Mouse (Mus musculus) midbrain, embryonic 12.5 days (tissue): ENCODE measurements around the gene Dnajc7. TPM values are rescaled to one million over a fixed set of nuclear protein-coding genes. Genes with fewer than 3 reads are reported as not detected.
"Not testable (repeated sequence)": the region's sequence is repeated elsewhere in the genome, so short reads cannot be mapped to it uniquely, and the experiment has no call there.

Source experiments
- ATAC-seq: fragments of 200-750 bp; cut with Nextera tagmentation; 2 replicates; pipeline ENCODE4 v1.8.0; 2017; ENCODE audit warnings: low read depth, moderate TSS enrichment, moderate library complexity; ENCODE audit not compliant: low FRiP score
- H3K27ac ChIP-seq: fragments of 300-500 bp; sonication (generic); replicated peaks from 2 replicates; pipeline ENCODE4 v1.5.1; 2016; ENCODE audit warnings: mild to moderate bottlenecking
- H3K27me3 ChIP-seq: fragments of 300-500 bp; sonication (generic); 2 replicates; pipeline ENCODE4 v1.6.1; 2016; ENCODE audit warnings: mild to moderate bottlenecking
- H3K36me3 ChIP-seq: fragments of 300-500 bp; sonication (generic); 2 replicates; pipeline ENCODE4 v1.6.1; 2016
- H3K4me1 ChIP-seq: fragments of 300-500 bp; sonication (generic); 2 replicates; pipeline ENCODE4 v1.6.1; 2016
- H3K4me2 ChIP-seq: fragments of 300-500 bp; sonication (generic); replicated peaks from 2 replicates; pipeline ENCODE4 v1.6.1; 2016; ENCODE audit warnings: mild to moderate bottlenecking, moderate library complexity
- H3K4me3 ChIP-seq: fragments of 300-500 bp; sonication (generic); 2 replicates; pipeline ENCODE4 v1.5.1; 2016; ENCODE audit warnings: mild to moderate bottlenecking
- H3K9ac ChIP-seq: fragments of 300-500 bp; sonication (generic); replicated peaks from 2 replicates; pipeline ENCODE4 v1.6.1; 2016; ENCODE audit warnings: mild to moderate bottlenecking, moderate library complexity
- H3K9me3 ChIP-seq: fragments of 300-500 bp; sonication (generic); 2 replicates; pipeline ENCODE4 v1.6.1; 2016; ENCODE audit warnings: mild to moderate bottlenecking
- WGBS: fragments of 180-500 bp; shearing (Covaris S2); methylation state at CpG from one replicate; pipeline ENCODE4 v1.1.7; 2016; 5-methylcytosine and 5-hydroxymethylcytosine counted together
- polyA plus RNA-seq: library from polyadenylated mRNA; unstranded; fragments of >200 nt; fragmentation: Nextera tagmentation; extraction: Ambion mirVana; gene quantifications from 2 replicates; pipeline ENCODE4 v1.2.1, GENCODE M21; 2016

Gene Dnajc7
- polyA plus RNA-seq, 1 experiment from 2014 or later: 310 TPM

- Histone ChIP-seq H3K27me3 (peaks cover 10% of the 10 kb centered on the region; the same call in 1 of the 2 replicates), H3K4me2 (no peak overlapping the region), H3K27ac (0 out of 2 replicates have a peak overlapping the region, but pooled peaks have one; percentile 39), H3K9ac (no peak overlapping the region), H3K4me3 (no peak overlapping the region), H3K9me3 (no peaks in the 10 kb centered on the region), H3K36me3 (peaks cover 30% of the 10 kb centered on the region), H3K4me1 (peaks cover 15% of the 10 kb centered on the region)
- ATAC-seq: no peak
- WGBS: 61% methylated on average over 13 of the region's 13 CpGs
Measured at GRCm38 (mm10) chr11:100628862-100629352, 8.9 kb upstream of the Dnajc7 start.

DNA sequence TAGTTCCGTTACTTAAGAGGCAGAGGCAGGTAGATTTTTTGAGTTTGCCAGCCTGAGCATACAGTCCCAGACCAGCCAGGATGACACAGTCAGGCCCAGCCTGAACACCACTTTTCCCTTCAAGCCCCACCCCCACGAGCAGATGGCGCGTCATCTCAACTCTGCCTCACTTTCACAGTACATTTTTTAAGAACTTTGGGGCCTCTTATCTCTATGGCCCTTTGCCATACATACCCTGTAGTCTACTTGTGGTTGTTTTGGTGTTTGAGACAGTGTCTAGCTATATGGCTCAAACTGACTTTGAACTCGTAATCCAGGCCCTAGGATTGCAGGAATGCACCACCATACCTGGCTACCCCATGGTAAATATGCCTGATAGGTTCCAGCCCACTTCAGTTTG lies 8.1 kb upstream of the Dnajc7 start:
- ATAC-seq: no peak
- no peaks in the 10 kb centered on the region for H3K9me3 ChIP-seq
- H3K9ac ChIP-seq: no peak overlapping the region
- H3K4me3 ChIP-seq: no peak overlapping the region
- 91% methylated on average over 5 of the region's 5 CpGs for WGBS
- no peak overlapping the region for H3K4me2 ChIP-seq
- no peak overlapping the region for H3K27ac ChIP-seq
- H3K4me1 ChIP-seq: peaks cover 23% of the 10 kb centered on the region
- H3K27me3 ChIP-seq: 0 out of 2 replicates have a peak, but pooled peaks cover 6% of the 10 kb centered on the region
- H3K36me3 ChIP-seq: peaks cover 30% of the 10 kb centered on the region

DNA sequence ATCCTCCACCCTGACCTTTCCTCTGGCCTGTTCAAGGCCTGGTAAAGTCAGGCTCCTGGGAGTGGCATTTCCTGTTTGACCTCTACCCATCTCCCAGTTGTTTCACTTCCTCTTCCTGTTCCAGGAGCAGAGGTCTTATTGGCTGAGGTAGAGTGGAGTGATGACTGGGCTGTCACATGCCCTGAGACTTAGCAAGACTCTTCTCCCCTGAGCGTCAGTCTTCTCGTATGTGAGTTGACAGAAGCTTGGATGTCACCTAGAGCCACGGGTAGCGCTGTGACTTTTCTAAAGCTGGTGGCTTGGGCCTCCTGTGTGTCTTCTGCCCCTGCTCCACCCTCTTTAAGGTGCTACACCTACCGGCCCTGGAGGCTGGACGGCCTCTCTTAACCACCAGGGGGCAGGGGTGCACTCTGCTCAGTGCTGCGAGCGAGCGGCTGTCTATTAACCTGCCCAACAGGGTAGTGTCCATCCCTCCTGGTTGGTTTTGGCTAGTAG lies 6.8 kb upstream of the Dnajc7 start:
- Histone ChIP-seq H3K9me3 (no peaks in the 10 kb centered on the region), H3K4me2 (no peak overlapping the region), H3K36me3 (peaks cover 30% of the 10 kb centered on the region), H3K4me1 (peaks cover 23% of the 10 kb centered on the region), H3K9ac (no peak overlapping the region), H3K4me3 (no peak overlapping the region), H3K27ac (no peak overlapping the region), H3K27me3 (0 out of 2 replicates have a peak, but pooled peaks cover 6% of the 10 kb centered on the region)
- WGBS: 31% methylated on average over 9 of the region's 9 CpGs
- ATAC-seq: no peak

DNA sequence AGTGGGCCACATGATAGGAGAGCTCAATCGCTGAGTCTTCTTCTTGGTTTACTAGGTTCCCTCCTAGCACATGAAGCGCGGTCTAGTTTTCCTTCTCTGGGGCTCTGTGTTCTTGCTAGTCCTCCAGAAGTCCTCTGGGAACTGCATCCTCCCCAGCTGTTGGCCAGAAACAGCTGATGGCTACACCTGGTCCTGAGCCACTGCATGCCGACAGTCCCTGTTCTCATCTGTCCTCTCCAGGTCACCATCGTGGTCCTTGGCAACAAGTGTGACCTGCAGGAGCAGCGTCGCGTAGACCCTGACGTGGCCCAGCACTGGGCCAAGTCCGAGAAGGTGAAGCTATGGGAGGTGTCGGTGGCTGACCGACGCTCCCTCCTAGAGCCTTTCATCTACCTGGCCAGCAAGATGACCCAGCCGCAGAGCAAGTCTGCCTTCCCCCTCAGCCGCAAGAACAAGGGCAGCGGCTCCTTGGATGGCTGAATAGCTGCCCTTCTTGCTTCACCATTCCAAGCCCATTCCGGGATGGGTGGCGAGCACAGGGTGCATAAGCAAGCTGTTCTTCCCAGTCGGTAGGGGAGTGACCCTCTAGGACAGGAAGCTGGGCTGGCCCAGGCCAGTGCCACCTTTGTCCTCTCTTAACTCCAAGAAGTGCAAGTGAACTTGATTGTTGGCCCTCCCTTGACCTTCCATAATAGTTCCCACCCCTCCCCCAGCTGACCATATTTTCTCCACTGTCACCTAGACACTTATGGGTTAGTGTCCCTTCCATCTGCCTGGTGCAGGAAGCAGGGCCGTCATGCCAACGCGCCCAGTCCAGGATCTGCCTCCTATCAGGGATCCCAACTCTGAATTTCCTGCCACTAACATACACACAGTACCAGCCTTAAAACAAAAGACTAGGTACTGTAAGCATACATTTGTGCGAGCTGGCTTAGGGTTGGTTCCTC lies 6.1 kb upstream of the Dnajc7 start:
- Histone ChIP-seq H3K36me3 (peaks cover 30% of the 10 kb centered on the region), H3K4me1 (peaks cover 23% of the 10 kb centered on the region), H3K27ac (no peak overlapping the region), H3K9ac (no peak overlapping the region), H3K4me3 (no peak overlapping the region), H3K9me3 (no peaks in the 10 kb centered on the region), H3K4me2 (no peak overlapping the region), H3K27me3 (0 out of 2 replicates have a peak, but pooled peaks cover 6% of the 10 kb centered on the region)
- no peak for ATAC-seq
- WGBS: 91% methylated on average over 23 of the region's 23 CpGs

GRCm38 (mm10) chr11:100623867-100624266 lies 3.9 kb upstream of the Dnajc7 start:
- ATAC-seq: no peak
- H3K36me3 ChIP-seq: peaks cover 30% of the 10 kb centered on the region
- no peaks in the 10 kb centered on the region for H3K27me3 ChIP-seq
- peak overlapping the region; percentile 77 for H3K4me2 ChIP-seq
- no peak overlapping the region for H3K27ac ChIP-seq
- peak overlapping the region; percentile 87 for H3K4me3 ChIP-seq
- H3K4me1 ChIP-seq: peaks cover 24% of the 10 kb centered on the region
- 65% methylated on average over 5 of the region's 5 CpGs for WGBS
- H3K9me3 ChIP-seq: no peaks in the 10 kb centered on the region
- peak overlapping the region; percentile 85; the same call in 1 of the 2 replicates for H3K9ac ChIP-seq

DNA sequence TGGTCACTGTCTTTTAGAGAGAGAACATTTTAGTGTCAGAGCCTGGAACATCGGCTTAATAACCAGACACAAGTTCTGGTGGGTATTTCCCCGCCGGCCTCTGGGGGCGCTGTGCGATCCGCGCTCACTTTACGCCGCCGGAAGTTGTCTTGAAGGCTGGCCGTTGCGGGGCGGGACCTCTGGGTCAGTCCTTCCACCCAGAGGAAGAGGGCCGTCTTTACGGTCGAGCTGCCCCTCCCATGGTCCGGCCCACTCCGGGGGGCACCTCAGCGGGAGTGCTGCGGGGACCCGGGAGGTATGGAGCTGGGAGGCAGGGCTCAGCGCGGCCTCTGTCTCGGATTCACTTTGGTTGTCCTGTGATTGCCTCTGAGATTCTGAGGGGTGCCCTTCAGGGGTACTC lies 2.7 kb upstream of the Dnajc7 start:
- Histone ChIP-seq H3K36me3 (peaks cover 30% of the 10 kb centered on the region), H3K4me1 (peaks cover 29% of the 10 kb centered on the region), H3K4me2 (peak overlapping the region; percentile 77), H3K9me3 (no peaks in the 10 kb centered on the region), H3K4me3 (peak overlapping the region; percentile 87), H3K9ac (peak overlapping the region; percentile 85), H3K27me3 (no peaks in the 10 kb centered on the region), H3K27ac (peak overlapping the region; percentile 78)
- ATAC-seq: peak; percentile 32; the same call in 1 of the 2 replicates
- WGBS: 0% methylated on average over 24 of the region's 24 CpGs

DNA sequence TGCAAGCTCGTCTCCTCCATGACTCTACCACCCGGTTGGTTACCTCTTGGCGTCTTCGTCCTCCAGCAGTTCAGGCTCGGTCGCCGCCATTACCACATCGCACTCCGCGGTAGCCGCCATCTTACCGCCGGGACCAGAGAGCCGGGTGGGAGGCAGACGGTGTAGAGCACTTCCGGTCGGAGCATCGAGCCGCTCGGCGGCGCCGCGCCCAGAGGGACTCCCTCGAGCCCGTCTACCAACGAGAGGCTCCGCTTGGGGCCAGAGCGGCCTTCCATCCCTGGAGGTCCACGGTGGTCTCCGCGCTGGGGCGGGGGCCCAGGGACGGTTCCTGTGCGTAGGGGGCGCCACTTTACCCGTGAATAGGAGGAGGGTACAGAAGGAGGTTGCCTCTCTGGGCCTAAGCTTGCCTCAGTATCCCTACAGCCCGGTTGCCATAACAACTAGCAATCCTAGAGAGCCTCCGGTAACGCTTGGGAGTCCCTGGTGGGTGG lies 438 bp downstream of the Dnajc7 start:
- under 1% methylated on average over 40 of the region's 40 CpGs for WGBS
- H3K9me3 ChIP-seq: no peaks in the 10 kb centered on the region

GRCm38 (mm10) chr11:100618761-100619484 lies 1.0 kb downstream of the Dnajc7 start, which contains the start of gene Nkiras2:
Gene Nkiras2 (plus strand): TSS chr11:100619244.
- Histone ChIP-seq H3K4me2 (peak within 1 kb of the TSS; percentile 88), H3K4me1 (peaks cover 27% of the 10 kb centered on the region), H3K27ac (peak within 1 kb of the TSS; percentile 90), H3K9ac (peak within 1 kb of the TSS; percentile 84), H3K27me3 (no peaks in the 10 kb centered on the region), H3K36me3 (0 out of 2 replicates have a peak, but pooled peaks cover 5% of the 10 kb centered on the region), H3K4me3 (peak within 1 kb of the TSS; percentile 73), H3K9me3 (no peaks in the 10 kb centered on the region)
- peak; percentile 72 for ATAC-seq
- WGBS: under 1% methylated on average over 36 of the region's 36 CpGs

More for the DNA sequence above, 438 bp downstream of the Dnajc7 start:
- Histone ChIP-seq H3K36me3 (peaks cover 8% of the 10 kb centered on the region; the same call in 1 of the 2 replicates), H3K4me2 (peak overlapping the region; percentile 88), H3K9ac (peak overlapping the region; percentile 84), H3K27me3 (no peaks in the 10 kb centered on the region), H3K4me1 (peaks cover 33% of the 10 kb centered on the region), H3K27ac (peak overlapping the region; percentile 90), H3K4me3 (peak overlapping the region; percentile 73)
- ATAC-seq: peak; percentile 97

GRCm38 (mm10) chr11:100617480-100617879 lies 2.5 kb downstream of the Dnajc7 start:
- Histone ChIP-seq H3K9ac (no peak overlapping the region), H3K27me3 (no peaks in the 10 kb centered on the region), H3K36me3 (0 out of 2 replicates have a peak, but pooled peaks cover 5% of the 10 kb centered on the region), H3K27ac (no peak overlapping the region), H3K4me2 (peak overlapping the region; percentile 88), H3K4me1 (peaks cover 20% of the 10 kb centered on the region), H3K4me3 (0 out of 2 replicates have a peak overlapping the region, but pooled peaks have one; percentile 73), H3K9me3 (no peaks in the 10 kb centered on the region)
- WGBS: 88% methylated on average over 4 of the region's 4 CpGs
- no peak for ATAC-seq

DNA sequence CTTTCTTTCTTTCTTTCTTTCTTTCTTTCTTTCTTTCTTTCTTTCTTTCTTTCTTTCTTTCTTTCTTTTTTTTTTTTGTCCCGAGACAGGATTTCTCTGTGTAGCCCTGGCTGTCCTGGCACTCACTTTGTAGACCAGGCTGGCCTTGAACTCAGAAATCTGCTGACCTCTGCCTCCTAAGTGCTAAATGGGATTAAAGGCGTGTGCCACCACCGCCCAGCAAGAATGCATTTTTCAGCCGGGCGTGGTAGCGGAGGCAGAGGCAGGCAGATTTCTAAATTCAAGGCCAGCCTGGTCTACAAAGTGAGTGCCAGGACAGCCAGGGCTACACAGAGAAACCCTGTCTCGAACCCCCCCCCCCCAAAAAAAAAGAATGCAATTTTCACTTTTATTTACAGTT lies 3.1 kb downstream of the Dnajc7 start:
- H3K4me1 ChIP-seq: peaks cover 20% of the 10 kb centered on the region
- H3K4me3 ChIP-seq, ATAC-seq, H3K27ac ChIP-seq, H3K9ac ChIP-seq, H3K27me3 ChIP-seq, H3K9me3 ChIP-seq, H3K4me2 ChIP-seq, H3K36me3 ChIP-seq: not testable (repeated sequence)
- WGBS: 92% methylated on average over 7 of the region's 7 CpGs

DNA sequence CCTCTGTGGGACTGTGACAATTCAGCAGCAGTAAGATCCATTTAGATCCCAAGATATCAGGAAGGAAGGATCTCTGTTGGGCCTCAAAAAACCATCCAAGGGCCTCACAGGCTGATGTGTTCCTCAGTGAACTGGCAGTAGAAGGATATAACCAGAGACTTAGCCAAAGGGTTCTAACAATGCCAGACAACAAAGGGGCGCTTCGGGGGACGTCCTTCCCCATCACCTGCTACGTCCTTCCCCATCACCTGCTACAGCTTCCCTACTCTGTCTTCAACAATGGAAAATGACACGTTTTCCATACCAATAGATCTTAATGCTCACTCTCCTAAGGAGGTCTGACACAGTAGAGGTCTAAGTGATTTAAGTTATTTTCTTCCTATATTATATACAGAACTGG lies 3.6 kb downstream of the Dnajc7 start:
- H3K4me2 ChIP-seq: no peak overlapping the region
- 0 out of 2 replicates have a peak, but pooled peaks cover 5% of the 10 kb centered on the region for H3K36me3 ChIP-seq
- H3K4me1 ChIP-seq: peaks cover 20% of the 10 kb centered on the region
- 88% methylated on average over 5 of the region's 5 CpGs for WGBS
- no peak for ATAC-seq
- no peaks in the 10 kb centered on the region for H3K9me3 ChIP-seq
- no peak overlapping the region for H3K9ac ChIP-seq
- no peak overlapping the region for H3K4me3 ChIP-seq
- no peaks in the 10 kb centered on the region for H3K27me3 ChIP-seq
- H3K27ac ChIP-seq: no peak overlapping the region
